Mouse (Mus musculus) hindbrain, embryonic 11.5 days (tissue): ENCODE measurements around the gene Tubd1. TPM values are rescaled to one million over a fixed set of nuclear protein-coding genes. Genes with fewer than 3 reads are reported as not detected.

Experiments
- ATAC-seq: fragments of 200-750 bp; cut with Nextera tagmentation; 2 replicates; pipeline ENCODE4 v1.8.0; 2017; ENCODE audit warnings: mild to moderate bottlenecking, moderate TSS enrichment, moderate library complexity; ENCODE audit not compliant: low FRiP score
- DNase-seq: peaks from one replicate; pipeline ENCODE4 v3.0.0-alpha.2; 2015; ENCODE audit warnings: low spot score
- H3K27ac ChIP-seq: fragments of 300-500 bp; sonication (generic); 2 replicates; pipeline ENCODE4 v1.5.1; 2014; ENCODE audit warnings: mild to moderate bottlenecking, low read depth, low read length
- H3K27me3 ChIP-seq: fragments of 300-500 bp; sonication (generic); 2 replicates; pipeline ENCODE4 v1.6.1; 2014; ENCODE audit warnings: mild to moderate bottlenecking, low read length, moderate library complexity, mixed read lengths; ENCODE audit not compliant: control insufficient read depth, insufficient read depth
- H3K36me3 ChIP-seq: fragments of 300-500 bp; sonication (generic); 2 replicates; pipeline ENCODE4 v1.6.1; 2014; ENCODE audit warnings: mild to moderate bottlenecking, low read length, moderate library complexity, mixed read lengths; ENCODE audit not compliant: control insufficient read depth, insufficient read depth
- H3K4me1 ChIP-seq: fragments of 300-500 bp; sonication (generic); replicated peaks from 2 replicates; pipeline ENCODE4 v1.6.1; 2014; ENCODE audit warnings: low read length, mixed read lengths; ENCODE audit not compliant: control insufficient read depth, insufficient read depth
- H3K4me2 ChIP-seq: fragments of 300-500 bp; sonication (generic); replicated peaks from 2 replicates; pipeline ENCODE4 v1.6.1; 2014; ENCODE audit warnings: mild to moderate bottlenecking, low read depth, low read length
- H3K4me3 ChIP-seq: fragments of 300-500 bp; sonication (generic); 2 replicates; pipeline ENCODE4 v1.5.1; 2014; ENCODE audit warnings: low read depth, low read length
- H3K9ac ChIP-seq: fragments of 300-500 bp; sonication (generic); 2 replicates; pipeline ENCODE4 v1.6.1; 2014; ENCODE audit warnings: low read depth, low read length
- H3K9me3 ChIP-seq: fragments of 300-500 bp; sonication (generic); 2 replicates; pipeline ENCODE4 v1.6.1; 2016; ENCODE audit warnings: low read length; ENCODE audit not compliant: control insufficient read depth
- WGBS: fragments of 180-500 bp; shearing (Covaris S2); extraction: QIAGEN DNeasy Blood & Tissue Kit; methylation state at CpG from one replicate; pipeline ENCODE4 v1.1.7; 2014; 5-methylcytosine and 5-hydroxymethylcytosine counted together
- polyA plus RNA-seq: library from polyadenylated mRNA; unstranded; fragments of >200 nt; fragmentation: Nextera tagmentation; extraction: Ambion mirVana; gene quantifications from 2 replicates; pipeline ENCODE4 v1.2.1, GENCODE M21; 2014

The Tubd1 gene
- polyA plus RNA-seq, 1 experiment from 2014 or later, result 13.5 TPM

DNA sequence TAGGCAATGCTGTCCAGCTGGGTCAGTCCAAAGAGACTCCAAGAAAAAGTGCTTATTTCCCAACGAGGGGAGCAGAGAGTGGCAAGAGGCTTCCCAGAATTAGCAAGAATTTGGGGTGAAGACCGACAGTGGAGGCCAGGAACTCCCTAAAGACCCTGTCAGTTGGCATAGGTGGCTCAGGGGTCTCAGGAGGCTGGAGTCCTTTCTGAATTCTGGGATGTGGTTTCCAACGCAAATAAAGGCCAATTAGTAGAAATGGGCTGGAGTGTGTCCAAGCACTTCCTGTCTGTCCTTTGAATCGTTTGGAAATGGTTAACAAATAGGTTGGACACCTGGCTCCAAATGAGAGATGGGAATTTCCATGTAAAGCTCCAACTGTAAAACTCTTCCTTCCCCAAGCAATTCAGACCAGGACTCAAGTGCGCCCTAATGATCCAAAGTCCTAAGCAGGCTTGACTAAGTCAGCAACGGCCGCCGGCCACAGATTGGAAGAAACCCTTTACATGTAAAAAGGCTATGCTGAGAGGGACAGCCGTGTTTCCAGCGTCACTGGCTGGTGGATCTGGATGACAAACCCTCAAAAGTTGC is 35.0 kb downstream of the Tubd1 start:
- Histone ChIP-seq H3K9me3 (no peaks in the 10 kb centered on the region), H3K9ac (no peak overlapping the region), H3K4me1 (no peaks in the 10 kb centered on the region), H3K27me3 (no peaks in the 10 kb centered on the region), H3K36me3 (no peaks in the 10 kb centered on the region), H3K4me2 (no peak overlapping the region), H3K4me3 (no peak overlapping the region), H3K27ac (no peak overlapping the region)
- ATAC-seq, result no peak
- whole genome bisulfite sequencing, result 88% methylated on average over 10 of the region's 10 CpGs
- no peak for DNase-seq

- Histone ChIP-seq H3K4me2 (no peak overlapping the region), H3K4me3 (no peak overlapping the region), H3K27me3 (no peaks in the 10 kb centered on the region), H3K9ac (no peak overlapping the region), H3K27ac (no peak overlapping the region), H3K36me3 (no peaks in the 10 kb centered on the region), H3K9me3 (no peaks in the 10 kb centered on the region), H3K4me1 (no peaks in the 10 kb centered on the region)
- DNase-seq (no peak), ATAC-seq (no peak)
- 88% methylated on average over 9 of the region's 9 CpGs for WGBS
These were observed 35.7 kb downstream of the Tubd1 start for GRCm38 (mm10) chr11:86580319-86581113.

DNA sequence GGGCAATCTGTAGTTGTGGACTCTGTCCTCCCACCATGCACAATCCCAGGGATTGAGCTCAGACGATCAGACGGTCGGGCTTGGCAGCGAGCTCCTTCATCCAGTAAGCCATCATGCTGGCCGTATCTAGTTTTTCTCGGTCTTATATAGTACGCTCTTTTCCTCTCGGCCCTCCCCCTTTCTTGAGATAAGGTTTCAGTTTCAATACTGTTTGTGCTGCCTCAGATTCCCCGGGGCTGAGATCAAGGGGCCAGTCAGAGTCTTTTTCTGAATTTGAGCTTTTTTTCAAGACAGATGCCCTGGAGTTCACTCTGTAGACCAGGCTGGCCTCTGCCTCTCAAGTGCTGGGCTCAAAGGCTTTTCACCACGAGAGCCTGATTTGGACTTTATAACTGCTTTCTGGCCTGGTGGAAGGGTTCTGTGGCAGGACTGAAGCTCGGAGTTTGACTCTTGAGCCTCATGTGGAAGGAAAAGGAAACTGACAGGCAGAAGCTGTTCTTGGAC is 36.5 kb downstream of the Tubd1 start:
- H3K4me3 ChIP-seq, result no peak overlapping the region
- no peaks in the 10 kb centered on the region for H3K36me3 ChIP-seq
- DNase-seq (no peak), ATAC-seq (no peak)
- no peak overlapping the region for H3K27ac ChIP-seq
- H3K4me2 ChIP-seq, result no peak overlapping the region
- H3K27me3 ChIP-seq, result no peaks in the 10 kb centered on the region
- H3K9ac ChIP-seq, result no peak overlapping the region
- 65% methylated on average over 11 of the region's 11 CpGs for WGBS
- H3K4me1 ChIP-seq, result no peaks in the 10 kb centered on the region
- H3K9me3 ChIP-seq, result no peaks in the 10 kb centered on the region

- DNase-seq (no peak), ATAC-seq (no peak)
- Histone ChIP-seq H3K4me1 (0 out of 2 replicates have a peak, but pooled peaks cover 1% of the 10 kb centered on the region), H3K9ac (no peak overlapping the region), H3K27me3 (no peaks in the 10 kb centered on the region), H3K4me3 (no peak overlapping the region), H3K27ac (no peak overlapping the region), H3K4me2 (no peak overlapping the region), H3K9me3 (no peaks in the 10 kb centered on the region), H3K36me3 (no peaks in the 10 kb centered on the region)
- WGBS, result 92% methylated on average over 12 of the region's 12 CpGs
These were observed 37.3 kb downstream of the Tubd1 start for GRCm38 (mm10) chr11:86581943-86582542.

DNA sequence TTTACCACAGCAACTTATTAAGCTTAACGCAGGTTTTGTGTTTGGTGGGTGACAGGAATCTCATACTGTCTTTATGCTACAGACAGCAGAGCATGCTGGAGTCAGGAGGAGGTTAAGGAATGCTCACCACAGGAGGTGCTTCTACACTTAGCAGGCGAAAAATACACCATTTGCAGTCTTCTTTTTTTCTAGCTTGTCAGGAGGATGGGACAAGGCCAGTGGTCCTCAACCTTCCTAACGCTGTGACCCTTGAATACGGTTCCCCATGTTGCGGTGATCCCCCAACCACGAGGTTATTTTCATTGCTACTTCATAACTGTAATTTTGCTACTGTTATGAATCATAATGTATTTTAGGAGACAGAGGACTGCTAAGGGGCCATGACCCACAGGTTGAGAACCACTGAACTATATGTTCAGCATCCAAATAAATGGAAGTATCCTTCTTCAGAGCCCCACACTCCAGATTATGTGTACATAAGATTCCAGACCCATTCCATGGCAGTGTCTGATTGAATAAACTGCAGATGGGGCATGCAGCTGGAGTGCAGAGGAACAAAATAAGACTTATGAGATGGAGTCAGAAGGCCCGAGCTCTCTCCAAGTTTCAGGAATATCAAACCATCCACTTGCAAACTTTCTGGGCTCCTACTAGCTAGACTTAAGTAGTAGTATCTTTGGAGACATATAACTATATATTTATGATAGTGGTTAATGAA is 37.9 kb downstream of the Tubd1 start:
- Histone ChIP-seq H3K9ac (no peak overlapping the region), H3K4me3 (no peak overlapping the region), H3K4me1 (0 out of 2 replicates have a peak, but pooled peaks cover 2% of the 10 kb centered on the region), H3K9me3 (no peaks in the 10 kb centered on the region), H3K36me3 (no peaks in the 10 kb centered on the region), H3K4me2 (no peak overlapping the region), H3K27ac (no peak overlapping the region), H3K27me3 (no peaks in the 10 kb centered on the region)
- ATAC-seq (no peak), DNase-seq (no peak)
- WGBS, result 84% methylated on average over 7 of the region's 7 CpGs

DNA sequence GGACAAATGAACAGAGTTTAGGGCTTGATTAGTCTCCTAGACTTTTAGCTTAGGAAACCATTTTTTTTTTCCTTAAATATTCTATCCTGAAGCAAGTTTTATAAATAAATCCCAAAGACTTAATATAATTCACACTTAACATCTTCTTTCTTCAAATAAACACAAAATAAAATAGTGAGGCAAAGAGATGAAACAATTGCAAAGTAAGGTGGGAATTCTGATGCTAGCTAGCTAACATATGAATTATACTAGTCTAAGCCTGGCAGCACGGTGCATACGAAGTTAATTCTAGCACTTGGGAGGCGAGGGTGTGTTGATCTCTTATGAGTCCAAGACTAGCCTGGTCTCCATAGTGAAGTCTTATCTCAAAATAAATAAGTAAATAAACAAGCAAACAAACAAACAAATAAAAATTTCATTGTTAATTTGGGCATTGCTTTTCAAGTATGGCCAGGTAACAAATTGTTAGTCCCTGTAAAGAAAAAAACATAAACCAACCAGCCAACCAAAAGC is 38.6 kb downstream of the Tubd1 start:
- Histone ChIP-seq H3K9ac (no peak overlapping the region), H3K27me3 (no peaks in the 10 kb centered on the region), H3K4me3 (no peak overlapping the region), H3K36me3 (no peaks in the 10 kb centered on the region), H3K4me2 (no peak overlapping the region), H3K27ac (no peak overlapping the region), H3K4me1 (0 out of 2 replicates have a peak, but pooled peaks cover 2% of the 10 kb centered on the region), H3K9me3 (no peaks in the 10 kb centered on the region)
- 88% methylated on average over 3 of the region's 3 CpGs for WGBS
- DNase-seq, result no peak
- ATAC-seq, result no peak

GRCm38 (mm10) chr11:86583990-86584897 is 39.5 kb downstream of the Tubd1 start:
- DNase-seq, result no peak
- 89% methylated on average over 14 of the region's 14 CpGs for WGBS
- no peak overlapping the region for H3K4me3 ChIP-seq

More at GRCm38 (mm10) chr11:86583990-86584897, 39.5 kb downstream of the Tubd1 start:
- ATAC-seq, result no peak
- Histone ChIP-seq H3K9ac (no peak overlapping the region), H3K9me3 (no peaks in the 10 kb centered on the region), H3K27me3 (no peaks in the 10 kb centered on the region), H3K4me1 (0 out of 2 replicates have a peak, but pooled peaks cover 2% of the 10 kb centered on the region), H3K36me3 (no peaks in the 10 kb centered on the region), H3K27ac (no peak overlapping the region), H3K4me2 (no peak overlapping the region)
